Mouse (Mus musculus): ENCODE data around the gene Pcbp3. TPM values are rescaled to one million over a fixed set of nuclear protein-coding genes. Genes with fewer than 3 reads are reported as not detected.
A peak's percentile ranks its signal among the peaks of the same experiment; 100 is the strongest.

Pcbp3 gene
- polyA plus RNA-seq, 1 experiment from 2014 or later, result 15.3 TPM

GRCm38 (mm10) chr10:76841220-76841619 lies 120.5 kb downstream of the Pcbp3 start:
- no peaks in the 10 kb centered on the region for H3K9me3 ChIP-seq (ENCODE audit: control insufficient read depth, low read length)
- H3K4me3 ChIP-seq (ENCODE audit: low read depth, low read length), result no peak overlapping the region
- H3K4me1 ChIP-seq (replicated peaks; ENCODE audit: control insufficient read depth, insufficient read depth), result no peaks in the 10 kb centered on the region
- no peak for ATAC-seq (ENCODE audit: low FRiP score, low TSS enrichment)
- H3K27ac ChIP-seq (replicated peaks), result no peak overlapping the region
- no peaks in the 10 kb centered on the region for H3K27me3 ChIP-seq (ENCODE audit: control insufficient read depth, insufficient read depth, low read length)
- 76% methylated on average over 1 of the region's 1 CpGs for WGBS
- H3K4me2 ChIP-seq (replicated peaks; ENCODE audit: low read depth), result no peak overlapping the region
- no peak for TF ChIP-seq CTCF (IDR thresholded peaks at IDR 0.05; ENCODE audit: low read depth)
- TF ChIP-seq EP300 (optimal IDR thresholded peaks at IDR 0.05), result no peak
- no peak for DNase-seq (ENCODE audit: low spot score)
- no peaks in the 10 kb centered on the region for H3K36me3 ChIP-seq (ENCODE audit: control insufficient read depth, insufficient read depth, low read length)
- no peak overlapping the region for H3K9ac ChIP-seq (ENCODE audit: low read length)

GRCm38 (mm10) chr10:76840566-76840965 lies 121.1 kb downstream of the Pcbp3 start:
- DNase-seq (ENCODE audit: low spot score) (no peak), ATAC-seq (ENCODE audit: low FRiP score, low TSS enrichment) (no peak)

GRCm38 (mm10) chr10:76835497-76836357 lies 126.0 kb downstream of the Pcbp3 start:
- peak; percentile 100 for TF ChIP-seq CTCF (IDR thresholded peaks at IDR 0.05; ENCODE audit: low read depth)
- no peak for TF ChIP-seq EP300 (optimal IDR thresholded peaks at IDR 0.05)
- Histone ChIP-seq H3K27me3 (ENCODE audit: control insufficient read depth, insufficient read depth, low read length) (no peaks in the 10 kb centered on the region), H3K27ac (replicated peaks) (no peak overlapping the region), H3K4me3 (ENCODE audit: low read depth, low read length) (no peak overlapping the region), H3K4me1 (replicated peaks; ENCODE audit: control insufficient read depth, insufficient read depth) (no peaks in the 10 kb centered on the region), H3K4me2 (replicated peaks; ENCODE audit: low read depth) (no peak overlapping the region), H3K36me3 (ENCODE audit: control insufficient read depth, insufficient read depth, low read length) (no peaks in the 10 kb centered on the region), H3K9ac (ENCODE audit: low read length) (no peak overlapping the region), H3K9me3 (ENCODE audit: control insufficient read depth, low read length) (no peaks in the 10 kb centered on the region)
- WGBS, result 55% methylated on average over 14 of the region's 14 CpGs
- peak; percentile 65 for ATAC-seq (ENCODE audit: low FRiP score, low TSS enrichment)
- DNase-seq (ENCODE audit: low spot score), result peak; percentile 82

More at GRCm38 (mm10) chr10:76840566-76840965, 121.1 kb downstream of the Pcbp3 start:
- H3K4me1 ChIP-seq (replicated peaks; ENCODE audit: control insufficient read depth, insufficient read depth), result no peaks in the 10 kb centered on the region
- no peak overlapping the region for H3K4me2 ChIP-seq (replicated peaks; ENCODE audit: low read depth)
- no peak for TF ChIP-seq EP300 (optimal IDR thresholded peaks at IDR 0.05)
- no peak for TF ChIP-seq CTCF (IDR thresholded peaks at IDR 0.05; ENCODE audit: low read depth)
- no peaks in the 10 kb centered on the region for H3K9me3 ChIP-seq (ENCODE audit: control insufficient read depth, low read length)
- H3K9ac ChIP-seq (ENCODE audit: low read length), result no peak overlapping the region
- no peak overlapping the region for H3K4me3 ChIP-seq (ENCODE audit: low read depth, low read length)
- H3K27me3 ChIP-seq (ENCODE audit: control insufficient read depth, insufficient read depth, low read length), result no peaks in the 10 kb centered on the region
- H3K27ac ChIP-seq (replicated peaks), result no peak overlapping the region
- 60% methylated on average over 5 of the region's 5 CpGs for WGBS
- H3K36me3 ChIP-seq (ENCODE audit: control insufficient read depth, insufficient read depth, low read length), result no peaks in the 10 kb centered on the region

- ATAC-seq (ENCODE audit: low FRiP score, low TSS enrichment), result no peak
Measured at GRCm38 (mm10) chr10:76832841-76833240, 128.8 kb downstream of the Pcbp3 start.

GRCm38 (mm10) chr10:76831915-76832314 lies 129.8 kb downstream of the Pcbp3 start:
- Histone ChIP-seq H3K4me2 (replicated peaks; ENCODE audit: low read depth) (no peak overlapping the region), H3K9me3 (ENCODE audit: control insufficient read depth, low read length) (no peaks in the 10 kb centered on the region), H3K27me3 (ENCODE audit: control insufficient read depth, insufficient read depth, low read length) (no peaks in the 10 kb centered on the region), H3K9ac (ENCODE audit: low read length) (no peak overlapping the region), H3K36me3 (ENCODE audit: control insufficient read depth, insufficient read depth, low read length) (no peaks in the 10 kb centered on the region), H3K4me3 (ENCODE audit: low read depth, low read length) (no peak overlapping the region), H3K27ac (replicated peaks) (no peak overlapping the region), H3K4me1 (replicated peaks; ENCODE audit: control insufficient read depth, insufficient read depth) (no peaks in the 10 kb centered on the region)
- 80% methylated on average over 2 of the region's 2 CpGs for WGBS
- TF ChIP-seq CTCF (IDR thresholded peaks at IDR 0.05; ENCODE audit: low read depth), result no peak
- no peak for TF ChIP-seq EP300 (optimal IDR thresholded peaks at IDR 0.05)
- ATAC-seq (ENCODE audit: low FRiP score, low TSS enrichment) (no peak), DNase-seq (ENCODE audit: low spot score) (no peak)

More at GRCm38 (mm10) chr10:76832841-76833240, 128.8 kb downstream of the Pcbp3 start:
- DNase-seq (ENCODE audit: low spot score), result no peak
- Histone ChIP-seq H3K36me3 (ENCODE audit: control insufficient read depth, insufficient read depth, low read length) (no peaks in the 10 kb centered on the region), H3K9me3 (ENCODE audit: control insufficient read depth, low read length) (no peaks in the 10 kb centered on the region), H3K27me3 (ENCODE audit: control insufficient read depth, insufficient read depth, low read length) (no peaks in the 10 kb centered on the region), H3K4me3 (ENCODE audit: low read depth, low read length) (no peak overlapping the region), H3K4me1 (replicated peaks; ENCODE audit: control insufficient read depth, insufficient read depth) (no peaks in the 10 kb centered on the region), H3K9ac (ENCODE audit: low read length) (no peak overlapping the region), H3K27ac (replicated peaks) (no peak overlapping the region), H3K4me2 (replicated peaks; ENCODE audit: low read depth) (no peak overlapping the region)
- TF ChIP-seq EP300 (optimal IDR thresholded peaks at IDR 0.05) (no peak), CTCF (IDR thresholded peaks at IDR 0.05; ENCODE audit: low read depth) (no peak)
- WGBS, result 74% methylated on average over 1 of the region's 1 CpGs

- Histone ChIP-seq H3K27me3 (ENCODE audit: control insufficient read depth, insufficient read depth, low read length) (no peaks in the 10 kb centered on the region), H3K4me3 (ENCODE audit: low read depth, low read length) (no peak overlapping the region), H3K36me3 (ENCODE audit: control insufficient read depth, insufficient read depth, low read length) (no peaks in the 10 kb centered on the region), H3K4me1 (replicated peaks; ENCODE audit: control insufficient read depth, insufficient read depth) (no peaks in the 10 kb centered on the region), H3K4me2 (replicated peaks; ENCODE audit: low read depth) (no peak overlapping the region), H3K9ac (ENCODE audit: low read length) (no peak overlapping the region), H3K27ac (replicated peaks) (no peak overlapping the region), H3K9me3 (ENCODE audit: control insufficient read depth, low read length) (no peaks in the 10 kb centered on the region)
- DNase-seq (ENCODE audit: low spot score) (no peak), ATAC-seq (ENCODE audit: low FRiP score, low TSS enrichment) (no peak)
- TF ChIP-seq CTCF (IDR thresholded peaks at IDR 0.05; ENCODE audit: low read depth) (no peak), EP300 (optimal IDR thresholded peaks at IDR 0.05) (no peak)
- 83% methylated on average over 1 of the region's 1 CpGs for WGBS
Measured at GRCm38 (mm10) chr10:76831151-76831550, 130.5 kb downstream of the Pcbp3 start.

All from stomach, postnatal 0 days (tissue).